Mouse (Mus musculus) T-helper 17 cell (primary cell): ENCODE measurements around the gene Dpm2.

Source experiments
- in situ Hi-C, 2 experiments: fragments of 300-600 bp; cut with MboI, MseI; formaldehyde crosslinking; loops; 1 replicate in 1 of 2; 2 replicates in 1 of 2; pipeline ENCODE4 v1.15.1; 2025; ENCODE audit warnings: high pct_unique_total_duplicates in 2 of 2

Gene Dpm2

DNA sequence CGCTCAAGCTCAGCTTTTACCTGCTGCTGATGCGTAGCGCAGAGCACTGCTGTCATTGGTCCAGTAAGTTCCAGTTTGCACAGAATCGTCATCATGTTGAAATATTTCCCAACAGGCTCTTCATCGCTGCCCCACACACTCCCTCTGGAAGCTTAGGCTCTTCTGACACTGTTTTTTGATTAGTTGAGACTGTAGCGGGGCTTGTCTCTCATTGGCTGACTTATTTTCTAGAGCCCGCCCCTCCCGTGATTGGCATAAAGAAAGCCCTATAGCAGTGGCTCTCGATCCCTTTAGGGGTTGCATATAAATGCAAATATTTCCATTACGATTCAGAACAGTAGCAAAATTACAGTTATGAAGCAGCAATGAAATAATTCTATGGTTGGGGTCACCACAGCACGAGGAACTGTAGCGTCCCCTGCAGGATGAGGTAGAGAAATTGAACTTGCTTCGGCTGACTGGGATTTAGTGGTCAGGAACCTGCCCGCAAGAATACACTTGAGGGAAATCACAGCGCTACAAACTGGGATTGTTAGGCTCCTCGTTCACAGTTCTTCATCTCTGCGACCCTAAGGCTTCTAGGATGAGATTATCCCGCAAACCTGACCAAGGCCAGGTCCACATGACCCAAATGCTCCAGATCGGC is 10.9 kb downstream of the Dpm2 start:
- in situ Hi-C loops: no loop called here

DNA sequence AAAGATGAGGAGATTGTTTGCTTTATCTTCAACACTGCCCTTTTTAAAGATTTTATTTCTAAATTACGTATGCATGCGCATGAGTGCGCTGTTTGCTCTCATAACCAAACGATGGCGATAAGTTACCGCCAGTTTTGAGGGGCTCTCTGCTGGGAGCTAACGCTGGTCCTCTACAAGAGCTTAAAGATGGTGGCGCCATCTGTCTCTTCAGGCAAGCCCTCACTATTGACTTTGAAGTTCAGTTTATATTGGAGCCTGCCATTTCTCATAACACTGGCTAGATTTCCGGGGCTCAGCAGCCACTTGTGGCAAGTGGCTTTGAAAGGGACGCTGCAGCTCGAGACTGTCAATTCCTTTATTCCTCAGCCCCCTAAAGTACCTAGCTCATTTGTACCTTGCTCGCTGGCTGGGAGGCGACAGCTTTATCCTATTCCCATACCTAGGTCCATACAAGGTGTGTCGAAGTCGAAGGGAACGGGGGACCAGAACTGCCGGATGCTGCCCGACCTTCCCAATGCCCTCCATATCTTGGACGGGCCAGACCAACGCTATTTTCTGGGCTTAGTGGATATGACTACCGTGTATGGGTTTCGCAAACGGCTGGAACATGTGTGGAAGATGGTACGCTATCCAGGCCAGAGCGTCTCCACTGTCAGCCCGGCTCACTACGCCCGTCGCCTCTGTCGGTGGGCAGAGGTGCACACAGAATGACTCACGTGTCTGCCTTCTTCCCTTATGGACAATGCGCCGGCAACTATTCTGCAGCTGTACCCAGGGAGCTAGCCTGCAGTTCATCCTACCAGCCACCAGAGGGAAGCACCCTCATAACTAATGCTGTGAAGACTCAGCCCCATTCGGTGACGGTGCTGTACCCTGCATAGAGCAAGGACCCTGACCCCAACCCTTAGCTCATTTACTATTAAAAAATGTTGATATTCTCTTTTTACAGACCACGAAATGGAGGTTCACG is 12.5 kb downstream of the Dpm2 start:
- in situ Hi-C loops: no loop called here

- in situ Hi-C loops: no loop called here
Measured at GRCm38 (mm10) chr2:32585149-32585714, 14.6 kb downstream of the Dpm2 start.

- in situ Hi-C loops: no loop called here
Measured at GRCm38 (mm10) chr2:32586871-32587351, 16.3 kb downstream of the Dpm2 start, which contains the start of gene St6galnac4. St6galnac4 (plus strand) TSS chr2:32587095.

- in situ Hi-C loops: no loop called here
Measured at GRCm38 (mm10) chr2:32587731-32588321, 17.2 kb downstream of the Dpm2 start.

DNA sequence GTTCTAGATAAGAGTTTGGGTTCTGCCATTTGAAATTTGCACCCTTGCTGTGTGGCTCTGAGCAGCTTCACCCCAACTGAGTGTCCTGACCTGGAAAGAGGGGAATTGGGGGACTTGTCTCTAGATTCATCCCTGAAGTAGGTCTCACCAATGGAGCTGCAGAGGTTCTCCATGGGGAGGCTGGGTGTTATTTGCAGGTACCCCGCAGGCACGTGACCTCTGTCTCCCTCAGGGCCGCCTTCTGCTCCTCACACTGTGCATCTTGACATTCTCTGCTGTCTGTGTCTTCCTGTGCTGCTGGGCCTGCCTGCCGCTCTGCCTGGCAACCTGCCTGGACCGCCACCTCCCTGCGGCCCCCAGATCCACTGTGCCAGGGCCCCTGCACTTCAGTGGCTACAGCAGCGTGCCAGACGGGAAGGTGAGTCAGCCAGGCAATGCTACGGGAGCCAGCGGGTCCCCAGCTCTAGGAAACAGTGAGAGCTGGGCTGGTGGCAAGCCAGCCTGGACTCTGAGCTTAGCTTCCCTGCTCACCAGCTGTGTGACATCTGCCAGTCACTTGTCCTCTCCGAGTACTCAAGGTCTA is 18.6 kb downstream of the Dpm2 start:
- in situ Hi-C loops: no loop called here

DNA sequence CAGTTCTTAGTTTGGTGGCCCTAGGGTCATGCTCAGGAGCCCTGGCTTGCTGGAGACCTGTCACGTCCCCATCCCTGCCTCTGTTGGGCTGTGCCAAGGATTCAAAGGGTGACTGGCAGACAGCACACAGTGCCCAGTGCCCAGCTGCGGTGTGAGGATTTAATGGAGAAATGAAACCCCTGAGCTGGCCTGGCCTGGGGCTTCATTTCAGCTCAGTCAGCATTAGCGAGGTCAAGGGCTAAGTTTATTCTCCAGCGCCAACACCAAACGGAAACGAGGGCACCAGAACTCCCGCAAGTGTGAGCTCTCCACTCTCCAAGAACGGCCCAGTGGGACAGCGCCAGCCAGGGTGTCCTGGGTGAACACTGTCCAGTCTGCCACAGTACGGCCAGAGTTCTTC is 19.6 kb downstream of the Dpm2 start:
- in situ Hi-C loops: no loop called here

GRCm38 (mm10) chr2:32591249-32591648 is 20.6 kb downstream of the Dpm2 start:
- in situ Hi-C loops: no loop called here

- in situ Hi-C loops: no loop called here
Measured at GRCm38 (mm10) chr2:32596725-32597124, 26.1 kb downstream of the Dpm2 start.

GRCm38 (mm10) chr2:32597248-32597647 is 26.6 kb downstream of the Dpm2 start:
- in situ Hi-C loops: no loop called here

DNA sequence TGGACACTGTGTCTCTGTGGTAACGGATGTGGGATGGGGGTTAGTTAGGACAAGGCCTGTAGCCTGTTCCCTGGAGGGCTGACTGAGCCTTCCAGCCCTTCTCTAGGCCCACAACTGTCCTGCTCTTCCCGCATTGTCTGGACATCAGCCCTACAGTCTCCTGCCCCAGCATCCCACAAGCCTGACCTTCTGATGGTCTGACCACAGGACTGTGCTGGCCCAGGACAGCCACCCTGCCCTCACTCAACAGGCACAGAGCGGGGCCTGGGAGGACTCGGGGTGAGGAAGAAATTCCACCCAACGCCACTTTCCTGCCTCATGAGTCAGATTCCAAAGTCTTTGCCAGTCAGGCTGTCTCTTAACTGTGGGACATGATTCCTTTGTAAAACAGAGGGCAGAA is 27.0 kb downstream of the Dpm2 start:
- in situ Hi-C loops: no loop called here

- in situ Hi-C loops: no loop called here
Measured at GRCm38 (mm10) chr2:32598506-32598905, 27.8 kb downstream of the Dpm2 start.

- in situ Hi-C loops: no loop called here
Measured at GRCm38 (mm10) chr2:32599409-32599808, 28.8 kb downstream of the Dpm2 start, which contains the start of gene St6galnac6. St6galnac6 (plus strand) TSS chr2:32599709.

DNA sequence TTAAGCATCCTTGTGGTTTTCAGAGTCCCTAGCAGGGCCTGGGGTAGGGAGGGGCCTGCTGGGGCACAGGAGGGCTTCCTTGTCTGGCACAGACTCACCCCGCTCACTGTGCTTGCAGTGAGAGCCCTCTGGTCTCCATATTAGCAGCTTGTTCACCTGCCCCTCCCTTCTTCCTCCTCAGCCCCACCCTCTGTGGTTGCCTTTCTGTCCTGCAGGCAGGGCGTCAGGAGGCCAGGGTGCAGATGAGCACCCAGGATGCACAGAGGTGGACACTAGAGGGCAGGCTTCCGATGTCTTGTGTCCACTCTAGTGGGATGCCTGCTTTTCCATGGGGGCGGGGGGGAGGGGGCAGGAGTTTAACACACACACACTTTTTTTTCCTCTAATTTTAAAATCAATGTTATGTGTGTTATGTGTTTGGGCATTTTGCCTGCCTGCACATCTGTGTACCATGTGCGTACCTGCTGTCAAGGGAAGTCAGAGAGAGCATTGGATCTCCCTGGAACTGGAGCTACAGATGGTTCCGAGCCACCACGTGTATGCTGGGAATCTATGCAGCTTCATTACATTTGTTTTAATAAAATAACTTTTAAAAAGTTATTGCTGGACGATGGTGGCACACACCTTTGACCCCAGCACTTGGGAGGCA is 30.9 kb downstream of the Dpm2 start:
- in situ Hi-C loops: loop anchor here in 1 of 2 experiments (10.0 kb wide), 1 partner anchor 1137 kb away; no protein-coding TSS in a partner anchor

DNA sequence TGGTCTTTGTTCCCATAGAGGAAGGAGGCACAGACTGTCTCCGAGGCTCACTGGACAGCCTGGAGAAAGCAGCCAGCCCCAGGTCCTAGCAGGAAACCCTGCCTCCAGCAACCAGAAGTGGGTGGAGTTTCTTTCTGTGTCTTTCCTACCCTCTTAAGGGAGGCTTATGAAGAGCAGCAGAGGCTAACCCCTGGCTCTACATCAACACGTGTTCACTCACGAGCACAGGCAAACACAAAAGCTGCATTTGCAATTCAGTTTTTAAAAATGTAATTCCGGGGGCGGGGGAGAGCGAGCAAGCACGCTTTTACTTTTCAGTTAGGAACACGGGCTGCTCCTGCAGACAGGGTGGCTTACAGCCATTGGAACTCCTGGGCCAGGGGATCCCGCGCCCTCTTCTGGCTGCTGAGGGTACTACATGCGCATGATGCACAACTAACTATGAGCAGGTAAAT is 32.0 kb downstream of the Dpm2 start:
- in situ Hi-C loops: loop anchor here in 1 of 2 experiments (10.0 kb wide), 1 partner anchor 1138 kb away; no protein-coding TSS in a partner anchor

GRCm38 (mm10) chr2:32604631-32605030 is 34.0 kb downstream of the Dpm2 start:
- in situ Hi-C loops: loop anchor here in 1 of 2 experiments (10.0 kb wide), 1 partner anchor 1140 kb away; no protein-coding TSS in a partner anchor

DNA sequence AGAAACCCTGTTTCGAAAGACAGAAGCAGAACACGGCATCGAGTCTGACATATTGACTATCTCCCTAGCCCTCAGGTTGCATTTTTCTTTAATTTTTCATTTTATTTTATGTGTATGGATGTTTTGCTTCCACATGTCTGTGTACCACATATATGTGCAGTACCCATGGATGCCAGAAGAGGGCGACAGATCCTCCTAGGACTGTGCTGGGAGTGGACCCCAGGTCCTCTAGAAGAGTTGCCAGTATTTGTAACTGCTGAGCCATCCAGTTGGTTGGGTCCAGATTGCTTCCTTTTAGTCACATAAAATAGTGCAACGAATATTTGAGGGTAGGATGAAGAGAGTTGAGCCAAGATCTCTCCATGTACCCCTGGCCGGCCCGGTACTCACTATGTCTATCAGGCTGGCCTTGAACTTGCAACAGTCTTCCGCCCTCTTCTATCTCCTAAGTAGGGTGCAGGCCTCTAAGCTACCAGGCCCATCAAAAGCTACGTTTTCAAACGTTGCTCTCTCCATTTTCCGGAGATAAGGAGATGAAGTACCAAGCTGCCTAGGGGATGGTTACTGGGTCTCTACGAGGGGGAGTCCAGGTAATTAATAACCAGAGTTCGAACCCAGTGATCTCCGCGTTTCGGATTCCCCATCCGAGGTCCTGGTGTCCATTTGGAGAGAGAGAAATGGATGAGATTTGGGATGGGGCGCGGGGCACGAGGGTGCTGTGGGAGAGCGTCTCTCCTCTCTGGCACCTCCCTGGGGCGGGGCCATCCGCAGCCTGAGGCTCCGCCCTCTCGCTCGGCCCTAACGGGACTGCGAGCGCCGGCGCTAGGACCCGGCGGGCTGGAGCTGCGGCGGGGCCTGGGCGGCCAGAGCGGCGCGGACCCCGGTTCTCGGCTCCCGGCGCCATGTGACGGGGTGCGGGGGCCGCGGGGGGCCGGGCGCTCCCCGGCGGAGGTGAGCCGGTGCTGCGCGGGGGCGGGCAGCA is 35.8 kb downstream of the Dpm2 start:
- in situ Hi-C loops: loop anchor here in 1 of 2 experiments (10.0 kb wide), 1 partner anchor 1142 kb away; no protein-coding TSS in a partner anchor

GRCm38 (mm10) chr2:32607262-32607947 is 36.7 kb downstream of the Dpm2 start:
- in situ Hi-C loops: loop anchor here in 1 of 2 experiments (10.0 kb wide), 1 partner anchor 1143 kb away; no protein-coding TSS in a partner anchor
